Mouse (Mus musculus) ES-Bruce4 (cell line): Measurements from ENCODE around the gene Crkl. TPM values are rescaled to one million over a fixed set of nuclear protein-coding genes. Genes with fewer than 3 reads are reported as not detected.

Experiments
- H3K27ac ChIP-seq: 2 replicates; pipeline ENCODE4 v1.5.1; 2012; ENCODE audit warnings: low read length, inconsistent platforms; ENCODE audit not compliant: insufficient read depth
- H3K27me3 ChIP-seq: 2 replicates; pipeline ENCODE4 v1.6.1; 2012; ENCODE audit warnings: mild to moderate bottlenecking, low read length, inconsistent platforms; ENCODE audit not compliant: control insufficient read depth, poor library complexity, insufficient read depth, severe bottlenecking
- H3K36me3 ChIP-seq: 2 replicates; pipeline ENCODE4 v1.6.1; 2012; ENCODE audit warnings: inconsistent platforms, mild to moderate bottlenecking, low read length, moderate library complexity; ENCODE audit not compliant: control insufficient read depth, poor library complexity, insufficient read depth, severe bottlenecking
- H3K4me1 ChIP-seq: one replicate; pipeline ENCODE4 v1.8.1; 2011; ENCODE audit warnings: low read length; ENCODE audit not compliant: control insufficient read depth, insufficient read depth
- H3K4me3 ChIP-seq: 2 replicates; pipeline ENCODE4 v1.5.1; 2011; ENCODE audit warnings: low read depth, mild to moderate bottlenecking, low read length
- H3K9ac ChIP-seq: 2 replicates; pipeline ENCODE4 v1.6.1; 2012; ENCODE audit warnings: low read depth, mild to moderate bottlenecking, inconsistent platforms; ENCODE audit not compliant: poor library complexity, severe bottlenecking
- H3K9me3 ChIP-seq: replicated peaks from 2 replicates; pipeline ENCODE4 v1.6.1; 2012; ENCODE audit warnings: mild to moderate bottlenecking, low read length, inconsistent platforms; ENCODE audit not compliant: control insufficient read depth, poor library complexity, insufficient read depth, severe bottlenecking
- CTCF ChIP-seq: IDR thresholded peaks from one replicate; pipeline ENCODE4 v1.8.1; 2011; ENCODE audit warnings: low read depth, low read length
- EP300 ChIP-seq: IDR thresholded peaks from 2 replicates; pipeline ENCODE4 v1.6.1; 2011; ENCODE audit warnings: low read depth, low read length; ENCODE audit not compliant: insufficient read depth
- POLR2A ChIP-seq: IDR thresholded peaks from one replicate; pipeline ENCODE4 v1.8.1; 2011; ENCODE audit warnings: low read length; ENCODE audit not compliant: insufficient read depth
- polyA plus RNA-seq: library from polyadenylated mRNA; stranded (reverse); fragments of >200 nt; gene quantifications from 2 replicates; pipeline ENCODE4 v1.2.4, GENCODE M21; 2011; ENCODE audit warnings: low read depth; ENCODE audit not compliant: missing spikeins, insufficient read depth, insufficient read length

Crkl gene
- polyA plus RNA-seq, 1 experiment = 45.7 TPM

- no peak for TF ChIP-seq POLR2A
- no peak for TF ChIP-seq EP300
- no peak for TF ChIP-seq CTCF
- Histone ChIP-seq H3K9me3 (no peaks in the 10 kb centered on the region), H3K27me3 (no peaks in the 10 kb centered on the region), H3K4me1 (no peaks in the 10 kb centered on the region), H3K27ac (no peak overlapping the region), H3K4me3 (no peak overlapping the region), H3K36me3 (no peaks in the 10 kb centered on the region), H3K9ac (no peak overlapping the region)
Observed at GRCm38 (mm10) chr16:17511431-17511830, 59.6 kb downstream of the Crkl start.

- Histone ChIP-seq H3K9ac (no peak overlapping the region), H3K27ac (no peak overlapping the region), H3K4me3 (no peak overlapping the region), H3K27me3 (no peaks in the 10 kb centered on the region), H3K9me3 (no peaks in the 10 kb centered on the region), H3K4me1 (no peaks in the 10 kb centered on the region), H3K36me3 (0 out of 2 replicates have a peak, but pooled peaks cover 3% of the 10 kb centered on the region)
- TF ChIP-seq CTCF = no peak
- no peak for TF ChIP-seq EP300
- no peak for TF ChIP-seq POLR2A
Observed at GRCm38 (mm10) chr16:17518910-17519309, 67.1 kb downstream of the Crkl start.

- no peaks in the 10 kb centered on the region for H3K27me3 ChIP-seq
- peaks cover 3% of the 10 kb centered on the region; the same call in 1 of the 2 replicates for H3K36me3 ChIP-seq
- H3K4me3 ChIP-seq = no peak overlapping the region
- TF ChIP-seq EP300 = no peak
- no peak for TF ChIP-seq POLR2A
- no peak for TF ChIP-seq CTCF
- H3K9me3 ChIP-seq = no peaks in the 10 kb centered on the region
- H3K4me1 ChIP-seq = no peaks in the 10 kb centered on the region
- H3K9ac ChIP-seq = no peak overlapping the region
- H3K27ac ChIP-seq = no peak overlapping the region
Observed at GRCm38 (mm10) chr16:17524156-17524555, 72.4 kb downstream of the Crkl start.

- H3K9ac ChIP-seq = no peak overlapping the region
- no peak for TF ChIP-seq EP300
- no peak for TF ChIP-seq POLR2A
- TF ChIP-seq CTCF = no peak
- no peaks in the 10 kb centered on the region for H3K27me3 ChIP-seq
- no peaks in the 10 kb centered on the region for H3K4me1 ChIP-seq
- H3K4me3 ChIP-seq = no peak overlapping the region
- H3K27ac ChIP-seq = no peak overlapping the region
- H3K36me3 ChIP-seq = peaks cover 3% of the 10 kb centered on the region; the same call in 1 of the 2 replicates
- H3K9me3 ChIP-seq = no peaks in the 10 kb centered on the region
Observed at GRCm38 (mm10) chr16:17525524-17525923, 73.7 kb downstream of the Crkl start.

GRCm38 (mm10) chr16:17526223-17526622 lies 74.4 kb downstream of the Crkl start:
- Histone ChIP-seq H3K4me1 (no peaks in the 10 kb centered on the region), H3K36me3 (peaks cover 3% of the 10 kb centered on the region; the same call in 1 of the 2 replicates), H3K27ac (no peak overlapping the region), H3K4me3 (no peak overlapping the region), H3K27me3 (no peaks in the 10 kb centered on the region), H3K9me3 (no peaks in the 10 kb centered on the region), H3K9ac (no peak overlapping the region)
- TF ChIP-seq POLR2A = no peak
- TF ChIP-seq CTCF = no peak
- TF ChIP-seq EP300 = no peak

GRCm38 (mm10) chr16:17527606-17528005 lies 75.8 kb downstream of the Crkl start:
- TF ChIP-seq CTCF (no peak), EP300 (no peak), POLR2A (no peak)
- Histone ChIP-seq H3K4me1 (peaks cover 2% of the 10 kb centered on the region), H3K27me3 (no peaks in the 10 kb centered on the region), H3K27ac (no peak overlapping the region), H3K4me3 (no peak overlapping the region), H3K9ac (no peak overlapping the region), H3K9me3 (no peaks in the 10 kb centered on the region), H3K36me3 (no peaks in the 10 kb centered on the region; the same call in 1 of the 2 replicates)

GRCm38 (mm10) chr16:17528276-17528675 lies 76.5 kb downstream of the Crkl start:
- H3K9me3 ChIP-seq = no peaks in the 10 kb centered on the region
- peak overlapping the region; percentile 9; the same call in 1 of the 2 replicates for H3K4me3 ChIP-seq
- peaks cover 3% of the 10 kb centered on the region for H3K4me1 ChIP-seq
- no peak overlapping the region for H3K9ac ChIP-seq
- TF ChIP-seq CTCF (no peak), POLR2A (no peak), EP300 (no peak)
- H3K36me3 ChIP-seq = no peaks in the 10 kb centered on the region; the same call in 1 of the 2 replicates
- H3K27ac ChIP-seq = no peak overlapping the region
- no peaks in the 10 kb centered on the region for H3K27me3 ChIP-seq
